Mouse (Mus musculus) embryonic facial prominence, embryonic 10.5 days (tissue): ENCODE results near the gene Tead1. TPM values are rescaled to one million over a fixed set of nuclear protein-coding genes. Genes with fewer than 3 reads are reported as not detected.

ENCODE experiments used
- DNase-seq: peaks from one replicate; pipeline ENCODE4 v3.0.0-alpha.2; 2017; ENCODE audit warnings: low spot score
- H3K27ac ChIP-seq: fragments of 300-500 bp; sonication (generic); replicated peaks from 2 replicates; pipeline ENCODE4 v1.5.1; 2016; ENCODE audit warnings: mild to moderate bottlenecking
- H3K27me3 ChIP-seq: fragments of 300-500 bp; sonication (generic); replicated peaks from 2 replicates; pipeline ENCODE4 v1.6.1; 2016; ENCODE audit warnings: low read depth, mild to moderate bottlenecking; ENCODE audit not compliant: poor library complexity, severe bottlenecking
- H3K36me3 ChIP-seq: fragments of 300-500 bp; sonication (generic); replicated peaks from 2 replicates; pipeline ENCODE4 v1.6.1; 2016; ENCODE audit warnings: mild to moderate bottlenecking, moderate library complexity
- H3K4me1 ChIP-seq: fragments of 300-500 bp; sonication (generic); 2 replicates; pipeline ENCODE4 v1.6.1; 2016
- H3K4me3 ChIP-seq: fragments of 300-500 bp; sonication (generic); 2 replicates; pipeline ENCODE4 v1.5.1; 2016; ENCODE audit warnings: mild to moderate bottlenecking, moderate library complexity
- H3K9me3 ChIP-seq: fragments of 300-500 bp; sonication (generic); 2 replicates; pipeline ENCODE4 v1.6.1; 2016; ENCODE audit warnings: mild to moderate bottlenecking
- WGBS: fragments of 180-500 bp; shearing (Covaris S2); methylation state at CpG from one replicate; pipeline ENCODE4 v1.1.7; 2016; 5-methylcytosine and 5-hydroxymethylcytosine counted together
- polyA plus RNA-seq: library from polyadenylated mRNA; unstranded; fragments of >200 nt; fragmentation: Nextera tagmentation; extraction: Ambion mirVana; gene quantifications from 2 replicates; pipeline ENCODE4 v1.2.1, GENCODE M21; 2016

The Tead1 gene
- polyA plus RNA-seq, 1 experiment from 2014 or later = 23.5 TPM

GRCm38 (mm10) chr7:112663314-112663966 lies 15.7 kb upstream of the Tead1 start:
- H3K9me3 ChIP-seq = no peaks in the 10 kb centered on the region
- WGBS = 33% methylated on average over 6 of the region's 6 CpGs
- H3K27me3 ChIP-seq = no peaks in the 10 kb centered on the region
- H3K4me3 ChIP-seq = peak overlapping the region; percentile 26; the same call in 1 of the 2 replicates
- H3K36me3 ChIP-seq = no peaks in the 10 kb centered on the region
- peak overlapping the region; percentile 67 for H3K27ac ChIP-seq
- DNase-seq = peak; percentile 60
- peaks cover 32% of the 10 kb centered on the region for H3K4me1 ChIP-seq

DNA sequence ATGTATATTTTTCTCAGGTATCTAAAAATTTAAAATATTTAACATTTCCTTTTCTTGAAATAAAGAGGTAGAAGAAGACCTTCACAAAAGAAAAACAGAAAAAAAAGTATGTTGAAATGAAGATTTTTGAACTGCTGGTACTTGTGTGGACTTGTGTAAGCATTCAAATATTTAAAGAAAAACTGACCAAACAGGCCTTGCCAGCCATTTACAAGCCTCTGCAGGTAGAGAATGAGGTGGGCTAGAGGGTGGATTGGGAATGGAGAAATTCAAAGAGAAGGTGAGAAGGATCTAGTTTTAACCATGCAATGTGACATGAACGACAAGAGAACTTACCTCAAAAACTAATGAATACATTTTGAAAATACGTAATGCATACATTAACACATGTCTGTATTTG lies 9.1 kb upstream of the Tead1 start:
- WGBS = 81% methylated on average over 2 of the region's 2 CpGs
- Histone ChIP-seq H3K9me3 (no peaks in the 10 kb centered on the region), H3K27ac (no peak overlapping the region), H3K27me3 (no peaks in the 10 kb centered on the region), H3K4me3 (no peak overlapping the region), H3K4me1 (no peaks in the 10 kb centered on the region), H3K36me3 (no peaks in the 10 kb centered on the region)
- no peak for DNase-seq

DNA sequence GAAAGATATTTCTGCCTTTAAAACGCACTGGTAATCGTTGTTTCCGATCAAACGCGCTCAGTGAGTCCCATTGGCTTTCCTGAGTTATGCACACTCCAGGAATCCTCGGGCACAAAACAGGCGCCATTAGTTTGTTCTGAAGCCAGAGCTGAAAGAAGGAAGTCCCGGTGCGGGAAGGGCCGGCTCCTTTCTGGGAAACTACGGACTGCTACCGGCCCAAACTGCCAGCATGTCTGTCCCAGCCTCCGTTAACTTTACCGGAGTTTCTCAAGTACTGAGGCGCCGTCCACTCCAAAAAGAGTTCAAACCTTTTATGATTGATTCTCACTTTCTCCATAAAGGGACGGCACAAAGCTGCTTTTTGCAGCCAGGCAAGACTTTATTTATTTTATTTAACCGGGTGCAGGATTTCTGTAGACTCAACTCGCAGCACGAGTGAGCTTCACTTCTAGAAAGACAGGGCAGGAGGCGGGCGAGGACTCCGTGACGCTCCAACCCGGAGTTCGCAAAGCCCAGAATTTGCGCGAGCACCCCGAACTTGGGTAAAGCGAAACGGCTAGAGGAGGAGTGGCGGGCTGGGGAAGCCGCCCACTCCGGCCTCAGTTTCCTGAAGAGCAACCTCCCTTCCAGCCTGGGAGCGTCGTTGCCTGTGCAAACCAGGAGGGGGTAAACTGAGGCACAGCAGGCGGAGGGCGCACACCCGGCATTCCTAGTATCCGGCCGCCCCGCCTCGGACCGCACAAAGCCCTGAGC lies 524 bp upstream of the Tead1 start:
- peaks cover 39% of the 10 kb centered on the region for H3K4me1 ChIP-seq
- H3K27ac ChIP-seq = peak overlapping the region; percentile 98
- peaks cover 17% of the 10 kb centered on the region for H3K27me3 ChIP-seq
- H3K36me3 ChIP-seq = no peaks in the 10 kb centered on the region
- DNase-seq = peak; percentile 73
- H3K4me3 ChIP-seq = peak overlapping the region; percentile 95
- WGBS = under 1% methylated on average over 44 of the region's 44 CpGs
- no peaks in the 10 kb centered on the region for H3K9me3 ChIP-seq

- DNase-seq = peak; percentile 86
- 2% methylated on average over 95 of the region's 95 CpGs for WGBS
Observed at GRCm38 (mm10) chr7:112679513-112680245, 561 bp downstream of the Tead1 start.

GRCm38 (mm10) chr7:112680498-112681251 lies 1.6 kb downstream of the Tead1 start:
- Histone ChIP-seq H3K27ac (peak overlapping the region; percentile 98), H3K36me3 (no peaks in the 10 kb centered on the region), H3K9me3 (no peaks in the 10 kb centered on the region), H3K4me1 (peaks cover 60% of the 10 kb centered on the region), H3K4me3 (peak overlapping the region; percentile 95), H3K27me3 (peaks cover 17% of the 10 kb centered on the region)
- peak; percentile 64 for DNase-seq
- 1% methylated on average over 22 of the region's 22 CpGs for WGBS

More at GRCm38 (mm10) chr7:112679513-112680245, 561 bp downstream of the Tead1 start:
- Histone ChIP-seq H3K36me3 (no peaks in the 10 kb centered on the region), H3K4me3 (peak overlapping the region; percentile 95), H3K4me1 (peaks cover 50% of the 10 kb centered on the region), H3K9me3 (no peaks in the 10 kb centered on the region), H3K27me3 (peaks cover 17% of the 10 kb centered on the region), H3K27ac (peak overlapping the region; percentile 98)

GRCm38 (mm10) chr7:112684626-112685561 lies 5.8 kb downstream of the Tead1 start:
- Histone ChIP-seq H3K27ac (peak overlapping the region; percentile 66), H3K36me3 (no peaks in the 10 kb centered on the region), H3K27me3 (no peaks in the 10 kb centered on the region), H3K4me1 (peaks cover 91% of the 10 kb centered on the region), H3K4me3 (peak overlapping the region; percentile 45), H3K9me3 (no peaks in the 10 kb centered on the region)
- 6% methylated on average over 23 of the region's 23 CpGs for WGBS
- DNase-seq = peak; percentile 65

DNA sequence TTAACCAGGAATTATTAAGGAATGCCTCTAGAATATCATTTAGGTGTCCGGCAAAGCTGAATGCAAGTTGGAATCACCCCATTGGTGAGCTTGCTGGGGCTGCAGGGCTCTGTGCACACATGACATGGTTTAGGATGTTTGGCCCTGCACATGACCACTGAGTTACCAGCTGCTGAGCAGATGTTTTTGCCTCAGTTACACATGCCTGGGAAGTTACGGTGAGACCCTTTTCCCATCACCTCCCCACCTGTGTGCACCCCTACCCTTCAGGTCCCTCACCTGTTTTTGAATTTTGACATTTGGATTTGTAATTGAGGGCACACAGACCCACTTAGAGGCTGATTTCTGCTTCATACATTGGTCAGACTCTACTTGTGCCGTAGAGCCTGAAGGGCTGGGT lies 6.9 kb downstream of the Tead1 start:
- H3K36me3 ChIP-seq = no peaks in the 10 kb centered on the region
- H3K27ac ChIP-seq = peak overlapping the region; percentile 66
- peaks cover 98% of the 10 kb centered on the region for H3K4me1 ChIP-seq
- WGBS = 27% methylated on average over 3 of the region's 3 CpGs
- no peaks in the 10 kb centered on the region for H3K27me3 ChIP-seq
- peak overlapping the region; percentile 45 for H3K4me3 ChIP-seq
- peak; percentile 46 for DNase-seq
- H3K9me3 ChIP-seq = no peaks in the 10 kb centered on the region

DNA sequence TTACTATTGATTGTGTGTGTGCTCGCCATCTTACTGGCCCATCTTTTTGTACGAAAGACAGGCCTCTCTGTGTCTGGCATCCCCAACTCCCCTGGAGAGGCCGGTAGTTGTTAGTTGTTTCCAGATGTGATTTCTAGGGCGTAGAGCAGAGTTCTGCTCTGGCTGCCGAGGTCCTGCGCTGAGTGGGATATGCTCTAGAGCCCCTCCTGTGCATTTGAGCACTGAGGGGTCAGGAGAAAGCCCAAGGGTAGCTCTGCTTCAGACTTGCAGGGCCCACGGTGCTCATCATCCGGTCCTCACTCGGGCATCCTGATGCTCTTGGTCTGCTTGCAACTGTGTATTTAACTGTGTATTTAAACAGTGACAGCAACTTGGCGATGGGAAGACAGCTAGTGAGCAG lies 7.5 kb downstream of the Tead1 start:
- Histone ChIP-seq H3K9me3 (no peaks in the 10 kb centered on the region), H3K27me3 (no peaks in the 10 kb centered on the region), H3K4me1 (peaks cover 99% of the 10 kb centered on the region), H3K4me3 (peak overlapping the region; percentile 45; the same call in 1 of the 2 replicates), H3K36me3 (no peaks in the 10 kb centered on the region), H3K27ac (peak overlapping the region; percentile 66)
- WGBS = 19% methylated on average over 10 of the region's 10 CpGs
- peak; percentile 68 for DNase-seq

DNA sequence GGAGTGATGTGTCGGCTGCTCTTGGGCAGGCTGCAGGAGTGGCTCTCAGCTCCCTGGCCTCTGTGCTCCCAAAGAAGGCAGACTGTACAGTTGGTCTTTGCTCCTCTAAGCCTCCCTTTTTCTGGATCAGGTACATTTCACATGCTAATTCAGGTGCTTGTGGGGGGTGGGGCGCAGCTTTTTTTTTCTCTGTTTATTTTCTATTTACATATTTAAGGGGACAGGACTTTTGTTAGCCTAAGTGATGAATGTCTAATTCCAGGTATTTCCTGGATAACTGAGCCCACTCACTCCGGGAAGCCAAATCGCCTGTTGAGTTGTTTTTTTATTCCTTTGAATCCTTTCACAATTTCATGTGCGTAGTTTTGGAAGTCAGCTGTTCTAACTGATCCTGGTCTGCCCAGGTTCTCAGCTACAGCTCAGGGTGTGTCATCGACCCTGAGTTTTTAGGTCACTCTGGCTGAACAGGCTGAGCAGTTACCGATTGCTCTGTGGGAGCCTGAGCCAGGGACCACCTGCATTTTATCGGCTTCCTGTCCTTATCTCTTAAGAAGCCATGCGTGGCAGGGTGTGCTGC lies 9.4 kb downstream of the Tead1 start:
- Histone ChIP-seq H3K4me1 (peaks cover 99% of the 10 kb centered on the region), H3K27ac (no peak overlapping the region), H3K9me3 (no peaks in the 10 kb centered on the region), H3K27me3 (no peaks in the 10 kb centered on the region), H3K36me3 (no peaks in the 10 kb centered on the region), H3K4me3 (no peak overlapping the region)
- no peak for DNase-seq
- WGBS = 26% methylated on average over 9 of the region's 9 CpGs

DNA sequence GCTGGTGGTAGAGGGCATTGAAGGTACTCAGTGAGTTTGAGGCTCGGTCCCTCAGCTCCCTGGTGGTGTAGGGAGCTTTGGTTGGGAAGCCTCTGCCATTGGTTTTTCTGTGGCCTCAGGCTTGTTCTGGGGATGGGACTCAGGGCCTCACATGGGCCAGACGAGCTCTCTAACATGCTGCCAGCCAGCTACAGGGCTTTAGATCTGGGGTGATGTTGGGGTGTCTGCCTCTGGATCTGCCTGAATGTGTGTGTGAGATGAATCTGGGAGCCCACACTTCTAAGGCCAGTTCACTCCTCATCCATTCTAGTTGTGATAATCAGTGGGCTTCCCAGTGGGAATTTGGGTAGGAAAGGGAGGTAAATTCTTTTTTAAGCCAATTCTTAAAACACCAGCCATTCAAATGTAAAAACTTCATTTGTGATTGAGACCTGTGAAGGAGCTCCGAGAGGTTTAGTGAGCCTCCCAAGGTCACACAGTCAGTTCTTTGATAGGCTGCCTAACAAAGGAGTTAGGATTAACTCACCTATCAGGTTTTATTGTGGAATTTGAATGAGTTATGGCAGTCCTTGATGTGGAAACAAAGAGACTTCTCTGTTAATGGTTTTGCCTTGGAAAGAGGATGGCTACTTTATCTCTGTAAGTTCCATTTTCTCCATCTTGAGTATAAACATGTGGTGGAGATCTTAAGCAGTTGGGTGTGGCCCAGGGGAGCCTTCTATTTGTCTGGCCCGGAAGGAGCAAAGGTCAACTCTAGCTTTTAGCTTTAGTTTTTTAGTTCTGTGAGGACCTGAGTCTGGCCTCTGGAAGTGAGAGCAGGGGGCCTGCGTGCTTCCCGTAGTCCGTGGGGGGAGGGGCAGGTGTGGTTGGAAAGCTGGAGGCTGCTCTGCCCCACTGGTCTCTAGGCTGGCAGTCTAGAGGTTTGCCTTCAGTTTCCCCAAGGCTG lies 12.0 kb downstream of the Tead1 start:
- H3K9me3 ChIP-seq = no peaks in the 10 kb centered on the region
- 14% methylated on average over 7 of the region's 7 CpGs for WGBS
- H3K36me3 ChIP-seq = no peaks in the 10 kb centered on the region
- DNase-seq = peak; percentile 71
- peaks cover 99% of the 10 kb centered on the region for H3K4me1 ChIP-seq
- H3K27me3 ChIP-seq = no peaks in the 10 kb centered on the region
- peak overlapping the region; percentile 54 for H3K27ac ChIP-seq
- 0 out of 2 replicates have a peak overlapping the region, but pooled peaks have one; percentile 9 for H3K4me3 ChIP-seq
